Mouse (Mus musculus) forebrain, embryonic 10.5 days (tissue): ENCODE data around the gene Klk1b4. TPM values are rescaled to one million over a fixed set of nuclear protein-coding genes. Genes with fewer than 3 reads are reported as not detected.

Experiments
- DNase-seq: peaks from one replicate; pipeline ENCODE4 v3.0.0-alpha.2; 2017; ENCODE audit warnings: low spot score; ENCODE audit errors: extremely low spot score
- H3K27ac ChIP-seq: fragments of 300-500 bp; sonication (generic); 2 replicates; pipeline ENCODE4 v1.5.1; 2016; ENCODE audit warnings: mild to moderate bottlenecking
- H3K27me3 ChIP-seq: fragments of 300-500 bp; sonication (generic); 2 replicates; pipeline ENCODE4 v1.6.1; 2016; ENCODE audit warnings: mild to moderate bottlenecking; ENCODE audit not compliant: poor library complexity, severe bottlenecking
- H3K36me3 ChIP-seq: fragments of 300-500 bp; sonication (generic); replicated peaks from 2 replicates; pipeline ENCODE4 v1.6.1; 2016; ENCODE audit warnings: mild to moderate bottlenecking, moderate library complexity
- H3K4me1 ChIP-seq: fragments of 300-500 bp; sonication (generic); 2 replicates; pipeline ENCODE4 v1.6.1; 2016
- H3K4me3 ChIP-seq: fragments of 300-500 bp; sonication (generic); 2 replicates; pipeline ENCODE4 v1.5.1; 2016; ENCODE audit warnings: mild to moderate bottlenecking, moderate library complexity
- H3K9me3 ChIP-seq: fragments of 300-500 bp; sonication (generic); 2 replicates; pipeline ENCODE4 v1.6.1; 2016; ENCODE audit warnings: mild to moderate bottlenecking, moderate library complexity
- WGBS: fragments of 180-500 bp; shearing (Covaris S2); methylation state at CpG from one replicate; pipeline ENCODE4 v1.1.7; 2016; 5-methylcytosine and 5-hydroxymethylcytosine counted together
- polyA plus RNA-seq: library from polyadenylated mRNA; unstranded; fragments of >200 nt; fragmentation: Nextera tagmentation; extraction: Ambion mirVana; gene quantifications from 2 replicates; pipeline ENCODE4 v1.2.1, GENCODE M21; 2016

The Klk1b4 gene
- polyA plus RNA-seq, 1 experiment from 2014 or later, result not detected

- peaks cover 7% of the 10 kb centered on the region for H3K4me1 ChIP-seq
- H3K4me3 ChIP-seq, result no peak within 1 kb of the TSS
- H3K9me3 ChIP-seq, result no peaks in the 10 kb centered on the region
- 63% methylated on average over 5 of the region's 5 CpGs for WGBS
- 0 out of 2 replicates have a peak, but pooled peaks cover 3% of the 10 kb centered on the region for H3K36me3 ChIP-seq
- H3K27me3 ChIP-seq, result peaks cover 43% of the 10 kb centered on the region
- H3K27ac ChIP-seq, result no peak within 1 kb of the TSS
- no peak for DNase-seq
Observed at GRCm38 (mm10) chr7:44261147-44261546, 53.9 kb downstream of the Klk1b4 start, which contains the start of gene Gm15517. Gene Gm15517, plus strand, starts transcription at chr7:44261447.

Other genes starting within 250 kb of the Klk1b4 start
- not detected in 2 replicates for gene Klk1b1, start 240.7 kb upstream of the Klk1b4 start, polyA plus RNA-seq
- gene Klk1b9, start 231.4 kb upstream of the Klk1b4 start, polyA plus RNA-seq, result not detected in 2 replicates
- gene Klk1b11, start 211.6 kb upstream of the Klk1b4 start, polyA plus RNA-seq, result not detected in 2 replicates
- not detected in 2 replicates for gene Klk1b26, start 195.3 kb upstream of the Klk1b4 start, polyA plus RNA-seq
- not detected in 2 replicates for gene Klk1b27, start 155.1 kb upstream of the Klk1b4 start, polyA plus RNA-seq
- gene Klk1b21, start 105.1 kb upstream of the Klk1b4 start, polyA plus RNA-seq, result not detected in 2 replicates
- not detected in 2 replicates for gene Klk1b22, start 94.8 kb upstream of the Klk1b4 start, polyA plus RNA-seq
- not detected in 2 replicates for gene Klk1b16, start 70.7 kb upstream of the Klk1b4 start, polyA plus RNA-seq
- gene Klk1b24, start 19.2 kb upstream of the Klk1b4 start, polyA plus RNA-seq, result not detected in 2 replicates
- gene Klk1b3, start 9.2 kb upstream of the Klk1b4 start, polyA plus RNA-seq, result not detected in 2 replicates
- not detected in 2 replicates for gene Klk1b5, start 8.5 kb downstream of the Klk1b4 start, polyA plus RNA-seq
- gene Klk1, start 17.9 kb downstream of the Klk1b4 start, polyA plus RNA-seq, result not detected in 2 replicates
- not detected in 2 replicates for gene Gm36864, start 28.7 kb downstream of the Klk1b4 start, polyA plus RNA-seq
- 1.3 and 1.4 TPM in 2 replicates for gene 1700028J19Rik, start 39.3 kb downstream of the Klk1b4 start, polyA plus RNA-seq
- 197 and 209 TPM in 2 replicates for gene 2410002F23Rik, start 39.3 kb downstream of the Klk1b4 start, polyA plus RNA-seq
- 0.12 TPM in 1 of 2 replicates, not detected in the other for gene Acp4, start 49.9 kb downstream of the Klk1b4 start, polyA plus RNA-seq
- gene Gm15517, start 54.0 kb downstream of the Klk1b4 start, polyA plus RNA-seq, result 1.2 TPM in 1 of 2 replicates, not detected in the other
- gene Clec11a, start 99.5 kb downstream of the Klk1b4 start, polyA plus RNA-seq, result 2.5 and 2.9 TPM in 2 replicates
- 1.4 TPM in 2 replicates for gene Shank1, start 102.8 kb downstream of the Klk1b4 start, polyA plus RNA-seq
- 3.2 and 4.1 TPM in 2 replicates for gene Syt3, start 176.7 kb downstream of the Klk1b4 start, polyA plus RNA-seq
- 1.6 and 2.1 TPM in 2 replicates for gene 1700008O03Rik, start 178.4 kb downstream of the Klk1b4 start, polyA plus RNA-seq
- gene Lrrc4b, start 221.6 kb downstream of the Klk1b4 start, polyA plus RNA-seq, result 1.8 and 2.1 TPM in 2 replicates